Comparison of ENCODE assay signal across 10 mouse cellular contexts in genomic region chr3:97825246-97825645, GRCm38 (mm10).
DNase-seq lines count a peak whose midpoint lies in the region; ATAC-seq and TF ChIP-seq lines count a peak whose summit lies in the region.
"Had no signal": no experiment of that assay in that cellular context is flagged by ENCODE, and none has a peak within 500 bp of the region (broad histone marks: within the 10 kb centered on the region; RNA-seq: fewer than 3 reads in every experiment).

No protein-coding gene starts in this region.

- H3K36me3 ChIP-seq in intestine, embryonic 15.5 days, result no peaks in the 10 kb centered on the region
- no peaks in the 10 kb centered on the region for H3K36me3 ChIP-seq in intestine, embryonic 16.5 days (ENCODE audit: control insufficient read depth, insufficient read depth, low read length)
- no peaks in the 10 kb centered on the region for H3K36me3 ChIP-seq in CH12.LX (replicated peaks in 1 of 2; ENCODE audit: control insufficient read depth in 1 of 2, insufficient read depth in 1 of 2, low read length in 1 of 2)
- H3K36me3 ChIP-seq in embryonic facial prominence, embryonic 15.5 days, result no peaks in the 10 kb centered on the region
- H3K36me3 ChIP-seq in intestine, postnatal 0 days (ENCODE audit: control insufficient read depth, insufficient read depth), result no peaks in the 10 kb centered on the region

- intact Hi-C loops in left cerebral cortex, postnatal 25 days (cut with DNase I), result no loop called here

- H3K9ac ChIP-seq in intestine, embryonic 15.5 days, result no peak overlapping the region
- no peak overlapping the region for H3K9ac ChIP-seq in intestine, embryonic 16.5 days (ENCODE audit: low read depth, low read length)
- no peak overlapping the region for H3K9ac ChIP-seq in CH12.LX (ENCODE audit: insufficient read depth, low read depth)
- no peak overlapping the region for H3K9ac ChIP-seq in embryonic facial prominence, embryonic 15.5 days
- no peak overlapping the region for H3K9ac ChIP-seq in intestine, postnatal 0 days (ENCODE audit: low read depth, low read length)

- H3K4me2 ChIP-seq in intestine, embryonic 15.5 days (replicated peaks), result peak overlapping the region; percentile 90
- H3K4me2 ChIP-seq in intestine, embryonic 16.5 days (ENCODE audit: low read depth, low read length), result no peak overlapping the region
- peak overlapping the region; percentile 24 for H3K4me2 ChIP-seq in CH12.LX (ENCODE audit: insufficient read depth, low read depth, poor library complexity, severe bottlenecking)
- peak overlapping the region; percentile 91; the same call in 1 of the 2 replicates for H3K4me2 ChIP-seq in embryonic facial prominence, embryonic 15.5 days (replicated peaks)
- H3K4me2 ChIP-seq in intestine, postnatal 0 days (replicated peaks; ENCODE audit: low read depth), result peak overlapping the region; percentile 88; the same call in 1 of the 2 replicates

- TF ChIP-seq POLR2A in CH12.LX (IDR thresholded peaks at IDR 0.05; ENCODE audit: low read depth, low read length), result no peak

- no peak for TF ChIP-seq RAD21 in CH12.LX (IDR thresholded peaks at IDR 0.05; ENCODE audit: low read depth, low read length)

- TF ChIP-seq EP300 in CH12.LX (IDR thresholded peaks at IDR 0.05; ENCODE audit: low read length), result no peak

- H3K4me1 ChIP-seq in intestine, embryonic 15.5 days (replicated peaks), result peaks cover 12% of the 10 kb centered on the region; the same call in 1 of the 2 replicates
- peaks cover 3% of the 10 kb centered on the region; the same call in 1 of the 2 replicates for H3K4me1 ChIP-seq in intestine, embryonic 16.5 days (ENCODE audit: control insufficient read depth, insufficient read depth, low read length)
- H3K4me1 ChIP-seq in CH12.LX (ENCODE audit: control insufficient read depth in 1 of 2, insufficient read depth in 2 of 2), result peaks cover 7 to 43% of the 10 kb centered on the region in 2 experiments
- H3K4me1 ChIP-seq in embryonic facial prominence, embryonic 15.5 days, result peaks cover 14% of the 10 kb centered on the region
- no peaks in the 10 kb centered on the region for H3K4me1 ChIP-seq in intestine, postnatal 0 days (replicated peaks; ENCODE audit: control insufficient read depth, insufficient read depth, low read length)

- no peak overlapping the region for H3K4me3 ChIP-seq in intestine, embryonic 15.5 days (replicated peaks)
- H3K4me3 ChIP-seq in intestine, embryonic 16.5 days (ENCODE audit: low read length), result no peak overlapping the region
- H3K4me3 ChIP-seq in CH12.LX (replicated peaks in 1 of 3; ENCODE audit: low read depth in 2 of 3, low read length in 2 of 3, poor library complexity in 1 of 3), result peak overlapping the region in 1 of 3 experiments; percentile 63
- no peak overlapping the region for H3K4me3 ChIP-seq in embryonic facial prominence, embryonic 15.5 days (replicated peaks)
- H3K4me3 ChIP-seq in intestine, postnatal 0 days (ENCODE audit: low read depth, low read length), result no peak overlapping the region

- in situ Hi-C loops in CH12.LX (cut with MboI; ENCODE audit: low pct_ligation_motif_present, low pct_unique_long_range_greater_than_20kb, low sequenced_read_pairs), result no loop called here

- 0 out of 2 replicates have a peak, but pooled peaks have one; percentile 11 for ATAC-seq in intestine, embryonic 15.5 days
- no peak for ATAC-seq in intestine, embryonic 16.5 days
- ATAC-seq in embryonic facial prominence, embryonic 15.5 days (ENCODE audit: insufficient number of reproducible peaks, low FRiP score, low TSS enrichment, low read depth), result no peak
- ATAC-seq in intestine, postnatal 0 days, result no peak

- no peaks in the 10 kb centered on the region for H3K9me3 ChIP-seq in intestine, embryonic 15.5 days
- H3K9me3 ChIP-seq in intestine, embryonic 16.5 days (ENCODE audit: control insufficient read depth, low read length), result no peaks in the 10 kb centered on the region
- H3K9me3 ChIP-seq in CH12.LX (replicated peaks; ENCODE audit: low read length), result no peaks in the 10 kb centered on the region
- H3K9me3 ChIP-seq in embryonic facial prominence, embryonic 15.5 days (replicated peaks), result no peaks in the 10 kb centered on the region
- H3K9me3 ChIP-seq in intestine, postnatal 0 days (ENCODE audit: control insufficient read depth), result no peaks in the 10 kb centered on the region

- 30% methylated on average over 3 of the region's 3 CpGs for WGBS in intestine, embryonic 15.5 days
- 23% methylated on average over 3 of the region's 3 CpGs for WGBS in intestine, embryonic 16.5 days
- 30% methylated on average over 3 of the region's 3 CpGs for WGBS in embryonic facial prominence, embryonic 15.5 days
- 39% methylated on average over 3 of the region's 3 CpGs for WGBS in intestine, postnatal 0 days

- TF ChIP-seq CTCF in CH12.LX (conservative IDR thresholded peaks at IDR 0.05 in 1 of 2, IDR thresholded peaks at IDR 0.05 in 1 of 2; ENCODE audit: low read depth in 2 of 2, low read length in 2 of 2), result no peak
- no peak for TF ChIP-seq CTCF in intestine, postnatal 0 days (IDR thresholded peaks at IDR 0.05; ENCODE audit: low read depth)

- no peaks in the 10 kb centered on the region for H3K79me2 ChIP-seq in CH12.LX (replicated peaks; ENCODE audit: control insufficient read depth, extremely low read depth, insufficient read depth, poor library complexity, severe bottlenecking)

- no peak for DNase-seq in CH12.LX (ENCODE audit: extremely low read depth)
- no peak for DNase-seq in frontal cortex, postnatal 10 days (ENCODE audit: low spot score in 2 of 2)
- DNase-seq in left cerebral cortex, postnatal 25 days (ENCODE audit: low spot score in 2 of 2), result no peak
- no peak for DNase-seq in urinary bladder, postnatal 10 days (ENCODE audit: low spot score)
- DNase-seq: right cerebral cortex, postnatal 25 days; thymus, postnatal 14 days had no signal

- H3K27ac ChIP-seq in intestine, embryonic 15.5 days, result no peak overlapping the region
- H3K27ac ChIP-seq in intestine, embryonic 16.5 days (ENCODE audit: low read length), result no peak overlapping the region
- no peak overlapping the region for H3K27ac ChIP-seq in CH12.LX (ENCODE audit: insufficient read depth, low read depth)
- no peak overlapping the region for H3K27ac ChIP-seq in embryonic facial prominence, embryonic 15.5 days (replicated peaks)
- no peak overlapping the region for H3K27ac ChIP-seq in intestine, postnatal 0 days (ENCODE audit: low read depth, low read length)

- dilution Hi-C loops in CH12.LX (cut with MboI; ENCODE audit: extremely low pct_ligation_motif_present, extremely low pct_unique_long_range_greater_than_20kb, low sequenced_read_pairs), result no loop called here

- peaks cover 3% of the 10 kb centered on the region; the same call in 1 of the 2 replicates for H3K27me3 ChIP-seq in intestine, embryonic 15.5 days (replicated peaks)
- H3K27me3 ChIP-seq in intestine, embryonic 16.5 days (replicated peaks; ENCODE audit: control insufficient read depth, insufficient read depth, low read length), result no peaks in the 10 kb centered on the region
- H3K27me3 ChIP-seq in CH12.LX (replicated peaks), result no peaks in the 10 kb centered on the region
- peaks cover 17% of the 10 kb centered on the region for H3K27me3 ChIP-seq in embryonic facial prominence, embryonic 15.5 days
- H3K27me3 ChIP-seq in intestine, postnatal 0 days (replicated peaks; ENCODE audit: control insufficient read depth, insufficient read depth, low read length), result no peaks in the 10 kb centered on the region

TF ChIP-seq in CH12.LX, 34 proteins besides CTCF, POLR2A, EP300 and RAD21:
- TF ChIP-seq KAT2A (IDR thresholded peaks at IDR 0.05; ENCODE audit: insufficient replicate concordance, low read length) (no peak), ETS1 (conservative IDR thresholded peaks at IDR 0.05; ENCODE audit: low read depth, low read length) (no peak), MAX (IDR thresholded peaks at IDR 0.05; ENCODE audit: low read length) (no peak), ELF1 (IDR thresholded peaks at IDR 0.05; ENCODE audit: low read depth, low read length) (no peak), SMC3 (IDR thresholded peaks at IDR 0.05; ENCODE audit: low read depth, low read length) (no peak), USF2 (conservative IDR thresholded peaks at IDR 0.05; ENCODE audit: low read depth, low read length) (no peak), HCFC1 (IDR thresholded peaks at IDR 0.05; ENCODE audit: low read depth, low read length) (no peak), PAX5 (IDR thresholded peaks at IDR 0.05; ENCODE audit: low read length) (no peak), GABPA (IDR thresholded peaks at IDR 0.05; ENCODE audit: insufficient replicate concordance, low read depth, low read length) (no peak), JUND (conservative IDR thresholded peaks at IDR 0.05; ENCODE audit: low read depth, low read length) (no peak), IRF4 (IDR thresholded peaks at IDR 0.05; ENCODE audit: low read depth, low read length) (no peak), TCF12 (IDR thresholded peaks at IDR 0.05; ENCODE audit: low read depth, low read length) (no peak), ZNF384 (IDR thresholded peaks at IDR 0.05; ENCODE audit: low read depth, low read length) (no peak), E2F4 (IDR thresholded peaks at IDR 0.05; ENCODE audit: insufficient replicate concordance, low read depth, low read length) (no peak)
